Mouse (Mus musculus): ENCODE data around the gene Mapk8ip1. TPM values are rescaled to one million over a fixed set of nuclear protein-coding genes. Genes with fewer than 3 reads are reported as not detected.
A peak's percentile ranks its signal among the peaks of the same experiment; 100 is the strongest.

Gene Mapk8ip1
- polyA plus RNA-seq, 1 experiment from 2014 or later = 28.2 TPM

DNA sequence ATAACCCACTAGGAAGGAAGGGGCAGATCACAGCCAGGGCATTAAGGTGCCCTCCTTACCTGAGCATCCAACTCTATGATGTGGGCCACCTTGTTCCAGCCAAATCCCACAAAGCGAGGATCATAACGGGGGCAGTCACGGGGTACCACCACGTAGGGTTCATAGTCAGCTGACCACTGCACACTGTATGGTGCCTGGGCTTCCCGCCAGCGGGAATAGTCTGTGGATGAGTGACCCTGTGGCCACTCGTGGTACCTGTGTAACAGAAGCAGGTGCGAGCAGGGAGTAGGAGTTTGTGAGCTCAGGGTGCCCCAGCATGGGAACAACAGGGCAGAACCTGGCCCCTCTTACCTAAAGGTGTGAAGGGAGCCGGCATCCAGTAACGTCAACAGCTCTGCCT is 35.5 kb downstream of the Mapk8ip1 start:
- WGBS = 90% methylated on average over 10 of the region's 10 CpGs
- H3K4me2 ChIP-seq (ENCODE audit: low read length) = no peak overlapping the region
- no peak overlapping the region for H3K9ac ChIP-seq (ENCODE audit: low read depth, low read length)
- DNase-seq (ENCODE audit: low spot score) = no peak
- no peaks in the 10 kb centered on the region for H3K9me3 ChIP-seq (replicated peaks; ENCODE audit: low read length)
- no peaks in the 10 kb centered on the region for H3K27me3 ChIP-seq (ENCODE audit: insufficient read depth, low read length)
- H3K4me1 ChIP-seq (replicated peaks; ENCODE audit: insufficient read depth, low read length) = no peaks in the 10 kb centered on the region
- TF ChIP-seq CTCF (IDR thresholded peaks at IDR 0.05; ENCODE audit: low read depth) = no peak
- H3K27ac ChIP-seq = no peak overlapping the region
- ATAC-seq (replicated peaks; ENCODE audit: low FRiP score, low read depth) = no peak
- H3K4me3 ChIP-seq (replicated peaks; ENCODE audit: low read depth, low read length) = no peak overlapping the region
- H3K36me3 ChIP-seq (ENCODE audit: insufficient read depth, low read length) = peaks cover 33% of the 10 kb centered on the region; the same call in 1 of the 2 replicates

DNA sequence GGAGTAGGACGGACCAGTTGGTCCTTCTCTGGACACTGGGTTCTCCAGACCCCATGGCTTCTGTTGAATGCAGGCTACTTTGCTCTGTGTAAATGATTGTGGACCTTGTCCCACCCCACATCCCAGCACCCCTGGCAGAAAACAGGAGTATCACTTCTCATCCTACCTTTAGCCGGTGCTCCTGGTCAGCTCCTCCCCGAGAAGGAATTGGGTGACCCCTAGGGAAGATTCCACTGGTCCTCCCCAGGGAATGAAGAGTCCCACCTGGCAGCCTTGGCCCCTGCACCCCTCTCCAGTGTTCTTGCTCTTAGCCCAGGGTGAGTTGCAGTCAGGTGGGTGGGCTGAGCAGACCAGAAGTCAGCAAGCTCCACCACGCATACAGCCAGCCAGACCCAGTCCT is 37.0 kb downstream of the Mapk8ip1 start:
- no peaks in the 10 kb centered on the region for H3K27me3 ChIP-seq (ENCODE audit: insufficient read depth, low read length)
- H3K9ac ChIP-seq (ENCODE audit: low read depth, low read length) = no peak overlapping the region
- no peak for DNase-seq (ENCODE audit: low spot score)
- H3K4me1 ChIP-seq (replicated peaks; ENCODE audit: insufficient read depth, low read length) = no peaks in the 10 kb centered on the region
- no peak for TF ChIP-seq CTCF (IDR thresholded peaks at IDR 0.05; ENCODE audit: low read depth)
- H3K4me3 ChIP-seq (replicated peaks; ENCODE audit: low read depth, low read length) = no peak overlapping the region
- no peak overlapping the region for H3K4me2 ChIP-seq (ENCODE audit: low read length)
- H3K9me3 ChIP-seq (replicated peaks; ENCODE audit: low read length) = no peaks in the 10 kb centered on the region
- H3K27ac ChIP-seq = no peak overlapping the region
- H3K36me3 ChIP-seq (ENCODE audit: insufficient read depth, low read length) = peaks cover 39% of the 10 kb centered on the region; the same call in 1 of the 2 replicates
- WGBS = 86% methylated on average over 4 of the region's 4 CpGs
- ATAC-seq (replicated peaks; ENCODE audit: low FRiP score, low read depth) = no peak

DNA sequence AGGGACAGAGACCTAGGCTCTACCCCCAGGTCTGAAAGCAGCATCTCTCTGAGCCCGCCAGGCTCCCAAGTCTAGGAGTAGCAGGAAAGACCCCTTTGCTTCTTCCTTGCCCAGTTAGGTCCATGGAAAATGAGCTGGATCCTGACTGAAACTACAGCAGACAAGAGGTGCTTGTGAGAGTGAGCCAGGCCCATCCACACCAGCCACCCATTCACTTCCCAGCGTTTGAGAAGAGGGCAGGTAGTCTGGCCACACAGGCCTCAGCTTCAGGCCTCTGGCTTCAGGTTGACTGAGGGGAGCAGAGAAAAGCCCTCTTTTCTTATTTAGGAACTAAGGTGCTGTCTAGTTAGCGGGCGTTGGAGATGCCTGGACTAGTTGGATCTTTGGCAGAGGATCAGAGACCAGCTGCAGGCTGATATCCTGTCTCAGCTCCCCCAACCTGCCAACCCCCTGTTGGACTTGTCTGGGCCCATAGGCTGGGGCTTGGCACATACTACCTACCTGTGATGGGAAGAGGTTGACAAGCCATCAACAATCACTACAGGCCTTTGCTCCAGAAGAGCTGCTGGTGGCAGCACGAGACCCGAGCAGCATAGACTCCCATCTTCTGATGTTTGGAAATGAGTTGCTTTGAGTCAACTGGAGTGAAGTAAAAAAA is 38.4 kb downstream of the Mapk8ip1 start:
- ATAC-seq (replicated peaks; ENCODE audit: low FRiP score, low read depth) (no peak), DNase-seq (ENCODE audit: low spot score) (no peak)
- Histone ChIP-seq H3K9ac (ENCODE audit: low read depth, low read length) (no peak overlapping the region), H3K27me3 (ENCODE audit: insufficient read depth, low read length) (no peaks in the 10 kb centered on the region), H3K27ac (no peak overlapping the region), H3K9me3 (replicated peaks; ENCODE audit: low read length) (no peaks in the 10 kb centered on the region), H3K4me3 (replicated peaks; ENCODE audit: low read depth, low read length) (no peak overlapping the region), H3K36me3 (ENCODE audit: insufficient read depth, low read length) (peaks cover 49% of the 10 kb centered on the region), H3K4me1 (replicated peaks; ENCODE audit: insufficient read depth, low read length) (no peaks in the 10 kb centered on the region), H3K4me2 (ENCODE audit: low read length) (no peak overlapping the region)
- TF ChIP-seq CTCF (IDR thresholded peaks at IDR 0.05; ENCODE audit: low read depth) = no peak
- 89% methylated on average over 6 of the region's 6 CpGs for WGBS

DNA sequence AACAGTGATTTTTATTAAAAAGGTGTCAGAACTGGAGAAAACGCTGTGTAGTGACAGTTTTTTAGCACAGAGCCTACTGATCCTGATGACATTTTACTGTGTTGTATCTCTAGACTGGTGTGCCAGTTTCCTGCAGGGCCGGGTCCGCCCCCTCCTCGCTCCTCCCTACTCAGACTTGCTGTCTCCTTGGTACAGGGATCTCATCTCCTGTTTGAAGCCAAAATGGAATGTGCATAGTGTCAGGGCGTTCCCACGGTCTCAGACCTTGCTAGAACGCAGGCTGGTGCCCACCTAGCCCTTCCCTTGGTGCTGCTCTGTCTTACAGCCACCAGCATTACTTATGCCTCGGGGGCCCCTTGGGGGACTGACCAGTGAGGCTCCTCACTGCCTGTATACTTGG is 39.3 kb downstream of the Mapk8ip1 start:
- H3K27me3 ChIP-seq (ENCODE audit: insufficient read depth, low read length) = no peaks in the 10 kb centered on the region
- H3K27ac ChIP-seq = no peak overlapping the region
- no peak overlapping the region for H3K4me3 ChIP-seq (replicated peaks; ENCODE audit: low read depth, low read length)
- TF ChIP-seq CTCF (IDR thresholded peaks at IDR 0.05; ENCODE audit: low read depth) = no peak
- 74% methylated on average over 8 of the region's 8 CpGs for WGBS
- no peak overlapping the region for H3K4me2 ChIP-seq (ENCODE audit: low read length)
- ATAC-seq (replicated peaks; ENCODE audit: low FRiP score, low read depth) (no peak), DNase-seq (ENCODE audit: low spot score) (no peak)
- no peaks in the 10 kb centered on the region for H3K9me3 ChIP-seq (replicated peaks; ENCODE audit: low read length)
- H3K9ac ChIP-seq (ENCODE audit: low read depth, low read length) = no peak overlapping the region
- peaks cover 54% of the 10 kb centered on the region for H3K36me3 ChIP-seq (ENCODE audit: insufficient read depth, low read length)
- no peaks in the 10 kb centered on the region for H3K4me1 ChIP-seq (replicated peaks; ENCODE audit: insufficient read depth, low read length)

DNA sequence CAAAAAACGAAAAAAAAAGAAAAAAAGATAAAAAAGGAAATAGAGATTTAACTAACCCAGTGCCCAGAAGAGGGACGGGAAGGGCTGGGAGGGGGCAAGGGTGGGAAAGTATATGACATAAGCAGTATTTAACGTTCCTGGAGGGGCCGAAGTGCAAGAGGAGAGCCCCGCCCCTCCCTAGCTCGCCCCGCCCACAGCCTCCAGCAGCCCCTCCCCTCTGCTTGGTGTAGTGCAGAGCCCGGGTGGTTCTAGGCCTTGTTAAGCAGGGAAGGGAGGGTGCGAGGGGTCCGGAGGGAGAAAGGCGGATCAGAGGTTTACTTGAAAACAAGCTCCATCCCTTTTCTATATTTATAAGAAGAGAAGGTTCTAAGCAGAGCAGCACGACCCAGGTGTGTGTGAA is 40.2 kb downstream of the Mapk8ip1 start:
- H3K9ac ChIP-seq (ENCODE audit: low read depth, low read length) = no peak overlapping the region
- peaks cover 47% of the 10 kb centered on the region for H3K36me3 ChIP-seq (ENCODE audit: insufficient read depth, low read length)
- H3K4me1 ChIP-seq (replicated peaks; ENCODE audit: insufficient read depth, low read length) = no peaks in the 10 kb centered on the region
- no peak for TF ChIP-seq CTCF (IDR thresholded peaks at IDR 0.05; ENCODE audit: low read depth)
- ATAC-seq (replicated peaks; ENCODE audit: low FRiP score, low read depth) (peak; percentile 68), DNase-seq (ENCODE audit: low spot score) (peak; percentile 48)
- peak overlapping the region; percentile 22; the same call in 1 of the 2 replicates for H3K27ac ChIP-seq
- no peaks in the 10 kb centered on the region for H3K27me3 ChIP-seq (ENCODE audit: insufficient read depth, low read length)
- no peaks in the 10 kb centered on the region for H3K9me3 ChIP-seq (replicated peaks; ENCODE audit: low read length)
- no peak overlapping the region for H3K4me3 ChIP-seq (replicated peaks; ENCODE audit: low read depth, low read length)
- WGBS = 20% methylated on average over 12 of the region's 12 CpGs
- no peak overlapping the region for H3K4me2 ChIP-seq (ENCODE audit: low read length)

DNA sequence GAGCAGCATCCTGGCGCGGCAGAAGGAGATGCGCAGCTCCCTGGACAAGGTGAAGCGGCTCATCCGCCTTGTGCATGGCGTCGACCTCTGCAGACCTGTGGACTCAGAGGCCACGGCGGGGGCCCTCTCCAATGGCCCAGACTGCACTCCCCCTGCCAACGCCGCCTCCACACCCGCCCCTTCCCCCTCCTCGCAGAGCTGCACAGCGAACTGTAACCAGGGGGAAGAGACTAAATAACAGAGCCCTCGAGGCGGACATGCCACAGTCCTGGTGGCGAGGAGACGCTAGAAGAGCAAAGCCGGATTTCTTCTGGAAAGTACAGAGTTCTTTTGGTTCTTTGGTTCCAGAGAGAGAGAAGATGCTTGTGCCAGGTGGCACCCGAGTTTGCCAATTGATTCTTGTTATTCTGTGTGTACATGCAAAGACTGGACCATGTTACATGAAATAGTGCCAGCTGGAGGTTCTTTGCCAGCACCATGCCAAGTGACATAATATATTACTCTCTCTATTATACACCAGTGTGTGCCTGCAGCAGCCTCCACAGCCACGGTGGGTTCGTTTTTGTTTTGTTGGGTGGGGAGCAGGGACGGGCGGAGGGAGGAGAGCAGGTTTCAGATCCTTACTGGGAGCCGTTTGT is 40.8 kb downstream of the Mapk8ip1 start:
- H3K36me3 ChIP-seq (ENCODE audit: insufficient read depth, low read length) = peaks cover 45% of the 10 kb centered on the region
- no peak overlapping the region; the same call in 1 of the 2 replicates for H3K4me2 ChIP-seq (ENCODE audit: low read length)
- H3K27ac ChIP-seq = peak overlapping the region; percentile 22; the same call in 1 of the 2 replicates
- no peaks in the 10 kb centered on the region for H3K4me1 ChIP-seq (replicated peaks; ENCODE audit: insufficient read depth, low read length)
- WGBS = 44% methylated on average over 25 of the region's 25 CpGs
- no peaks in the 10 kb centered on the region for H3K27me3 ChIP-seq (ENCODE audit: insufficient read depth, low read length)
- H3K9ac ChIP-seq (ENCODE audit: low read depth, low read length) = no peak overlapping the region
- ATAC-seq (replicated peaks; ENCODE audit: low FRiP score, low read depth) (0 out of 2 replicates have a peak, but pooled peaks have one; percentile 30), DNase-seq (ENCODE audit: low spot score) (no peak)
- H3K9me3 ChIP-seq (replicated peaks; ENCODE audit: low read length) = no peaks in the 10 kb centered on the region
- no peak overlapping the region for H3K4me3 ChIP-seq (replicated peaks; ENCODE audit: low read depth, low read length)
- TF ChIP-seq CTCF (IDR thresholded peaks at IDR 0.05; ENCODE audit: low read depth) = no peak

Measured in kidney, postnatal 0 days (tissue).